Mouse (Mus musculus) MEL (cell line): ENCODE data around the gene Arid3b.
A peak's percentile ranks its signal among the peaks of the same experiment; 100 is the strongest.

Experiments used
- BHLHE40 ChIP-seq: IDR thresholded peaks from 2 replicates; pipeline ENCODE4 v1.6.1; 2012; ENCODE audit warnings: low read depth, mild to moderate bottlenecking, inconsistent platforms, low read length, improper control_type of control experiment, borderline replicate concordance
- CTCF ChIP-seq, 3 experiments: IDR thresholded peaks in 2 of 3; conservative IDR thresholded peaks in 1 of 3; 2 replicates each; pipeline ENCODE4 v1.5.1; 2011 to 2012; ENCODE audit warnings: low read length in 3 of 3, low read depth in 2 of 3, mild to moderate bottlenecking in 2 of 3, improper control_type of control experiment in 1 of 3, inconsistent platforms in 1 of 3, mixed read lengths in 1 of 3, moderate library complexity in 1 of 3; ENCODE audit not compliant: control insufficient read depth in 1 of 3, insufficient read depth in 1 of 3, poor library complexity in 1 of 3, severe bottlenecking in 1 of 3
- E2F4 ChIP-seq: IDR thresholded peaks from 2 replicates; pipeline ENCODE4 v1.6.1; 2011; ENCODE audit warnings: low read depth, low read length, improper control_type of control experiment, borderline replicate concordance
- NRF1 ChIP-seq: IDR thresholded peaks from 2 replicates; pipeline ENCODE4 v1.6.1; 2014; ENCODE audit warnings: low read depth, mild to moderate bottlenecking, inconsistent platforms, low read length, improper control_type of control experiment, moderate library complexity; ENCODE audit not compliant: poor library complexity, insufficient read depth, severe bottlenecking

DNA sequence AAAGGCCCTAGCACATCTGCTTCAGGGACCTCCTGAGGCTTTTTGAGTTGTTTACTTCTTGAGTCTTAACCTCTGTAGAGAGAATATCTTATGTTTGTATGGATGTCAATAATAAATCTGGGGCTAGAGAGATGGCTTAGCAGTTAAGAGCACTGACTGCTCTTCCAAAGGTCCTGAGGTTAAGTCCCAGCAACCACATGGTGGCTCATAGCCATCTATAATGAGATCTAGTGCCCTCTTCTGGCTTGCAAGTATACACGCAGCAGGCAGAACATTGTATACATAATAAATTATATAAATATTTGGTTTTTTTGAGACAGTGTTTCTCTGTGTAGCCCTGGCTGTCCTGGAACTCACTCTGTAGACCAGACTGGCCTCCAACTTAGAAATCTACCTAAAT, 62.4 kb downstream of the Arid3b start:
- TF ChIP-seq NRF1: no peak
- TF ChIP-seq E2F4: no peak
- no peak for TF ChIP-seq BHLHE40
- peak; percentile 14 to 62 (median 41); a peak in 4 of 6 replicates for TF ChIP-seq CTCF (IDR thresholded peaks at IDR 0.05 in 2 of 3, conservative IDR thresholded peaks at IDR 0.05 in 1 of 3; ENCODE audit: control insufficient read depth in 1 of 3, insufficient read depth in 1 of 3, low read depth in 2 of 3, low read length in 3 of 3, poor library complexity in 1 of 3, severe bottlenecking in 1 of 3)
